Mouse (Mus musculus) right cerebral cortex, postnatal 10 days (tissue): ENCODE data around the gene Foxp1.

Experiments used
- DNase-seq, 2 experiments: peaks; one replicate each; pipeline ENCODE4 v3.0.0; 2021; ENCODE audit warnings: low spot score in 2 of 2

The Foxp1 gene

GRCm38 (mm10) chr6:99211663-99212333, 310.7 kb downstream of the Foxp1 start:
- no peak for DNase-seq

- DNase-seq = no peak
Measured at GRCm38 (mm10) chr6:99210161-99210560, 312.4 kb downstream of the Foxp1 start.

- no peak for DNase-seq
Measured at GRCm38 (mm10) chr6:99207226-99207885, 315.2 kb downstream of the Foxp1 start.

GRCm38 (mm10) chr6:99206437-99206870, 316.1 kb downstream of the Foxp1 start:
- DNase-seq = no peak

- DNase-seq = no peak
Measured at GRCm38 (mm10) chr6:99205587-99206436, 316.7 kb downstream of the Foxp1 start.

- no peak for DNase-seq
Measured at GRCm38 (mm10) chr6:99204780-99205586, 317.5 kb downstream of the Foxp1 start.

GRCm38 (mm10) chr6:99204052-99204779, 318.3 kb downstream of the Foxp1 start:
- no peak for DNase-seq

GRCm38 (mm10) chr6:99203231-99203630, 319.3 kb downstream of the Foxp1 start:
- DNase-seq = no peak

GRCm38 (mm10) chr6:99202781-99203180, 319.7 kb downstream of the Foxp1 start:
- DNase-seq = no peak

- no peak for DNase-seq
Measured at GRCm38 (mm10) chr6:99201271-99201705, 321.2 kb downstream of the Foxp1 start.

GRCm38 (mm10) chr6:99200656-99201055, 321.9 kb downstream of the Foxp1 start:
- DNase-seq = no peak

GRCm38 (mm10) chr6:99199277-99199676, 323.2 kb downstream of the Foxp1 start:
- no peak for DNase-seq

GRCm38 (mm10) chr6:99193697-99194096, 328.8 kb downstream of the Foxp1 start:
- no peak for DNase-seq

GRCm38 (mm10) chr6:99191636-99192137, 330.8 kb downstream of the Foxp1 start:
- DNase-seq = peak in 1 of 2 experiments; percentile 36

GRCm38 (mm10) chr6:99191041-99191635, 331.4 kb downstream of the Foxp1 start:
- DNase-seq = no peak

- no peak for DNase-seq
Measured at GRCm38 (mm10) chr6:99189967-99190366, 332.6 kb downstream of the Foxp1 start.

GRCm38 (mm10) chr6:99188366-99189216, 333.9 kb downstream of the Foxp1 start:
- no peak for DNase-seq

GRCm38 (mm10) chr6:99187914-99188313, 334.6 kb downstream of the Foxp1 start:
- no peak for DNase-seq

- no peak for DNase-seq
Measured at GRCm38 (mm10) chr6:99187415-99187814, 335.1 kb downstream of the Foxp1 start.
